ENCODE assay signal across 12 mouse cellular contexts in genomic region chr2:19910781-19911175, GRCm38 (mm10). TPM values are rescaled to one million over a fixed set of nuclear protein-coding genes. Genes with fewer than 3 reads are reported as not detected.
DNase-seq lines count a peak whose midpoint lies in the region; ATAC-seq lines count a peak whose summit lies in the region.
"Had no signal": no experiment of that assay in that cellular context is flagged by ENCODE, and none has a peak within 500 bp of the region (broad histone marks: within the 10 kb centered on the region; RNA-seq: fewer than 3 reads in every experiment).

No protein-coding gene starts in this region.

- peaks cover 22% of the 10 kb centered on the region for H3K27me3 ChIP-seq in kidney, embryonic 14.5 days (ENCODE audit: control insufficient read depth, insufficient read depth, low read length)
- H3K27me3 ChIP-seq in hindbrain, embryonic 11.5 days (ENCODE audit: control insufficient read depth, insufficient read depth, low read length), result peaks cover 14% of the 10 kb centered on the region
- peaks cover 33% of the 10 kb centered on the region for H3K27me3 ChIP-seq in midbrain, embryonic 15.5 days (replicated peaks)

- H3K27ac ChIP-seq in kidney, embryonic 14.5 days (ENCODE audit: low read depth, low read length), result no peak overlapping the region
- no peak overlapping the region for H3K27ac ChIP-seq in hindbrain, embryonic 11.5 days (ENCODE audit: low read depth, low read length)
- no peak overlapping the region for H3K27ac ChIP-seq in midbrain, embryonic 15.5 days
- H3K27ac ChIP-seq: embryonic facial prominence, embryonic 13.5 days; liver, embryonic 14.5 days had no signal

- DNase-seq in kidney, postnatal 14 days, result no peak
- DNase-seq in embryo, embryonic 10.5 days (ENCODE audit: low spot score), result peak; percentile 7
- DNase-seq in hindbrain, embryonic 11.5 days (ENCODE audit: low spot score), result peak; percentile 11
- DNase-seq in adrenal gland, adult 8-10 months, result no peak
- DNase-seq in adrenal gland, postnatal 4 days (ENCODE audit: low spot score in 2 of 2), result no peak
- DNase-seq: gastrocnemius, postnatal 10 days; spleen, adult 18-20 months had no signal

- no peak for ATAC-seq in kidney, embryonic 14.5 days (ENCODE audit: low FRiP score, low TSS enrichment)
- ATAC-seq in hindbrain, embryonic 11.5 days (ENCODE audit: low FRiP score), result no peak
- ATAC-seq in midbrain, embryonic 15.5 days (replicated peaks), result no peak
- no peak for ATAC-seq in CD4-positive, CD25-positive, alpha-beta regulatory T cell, adult 4 months

- peak overlapping the region; percentile 6; the same call in 1 of the 2 replicates for H3K4me2 ChIP-seq in kidney, embryonic 14.5 days (replicated peaks; ENCODE audit: low read depth, low read length)
- no peak overlapping the region for H3K4me2 ChIP-seq in hindbrain, embryonic 11.5 days (replicated peaks; ENCODE audit: low read depth, low read length)
- H3K4me2 ChIP-seq in midbrain, embryonic 15.5 days, result peak overlapping the region; percentile 99

- peak overlapping the region; percentile 50 for H3K4me3 ChIP-seq in kidney, embryonic 14.5 days (ENCODE audit: low read length)
- no peak overlapping the region for H3K4me3 ChIP-seq in hindbrain, embryonic 11.5 days (ENCODE audit: low read depth, low read length)
- H3K4me3 ChIP-seq in midbrain, embryonic 15.5 days, result peak overlapping the region; percentile 12; the same call in 1 of the 2 replicates

- no peaks in the 10 kb centered on the region for H3K36me3 ChIP-seq in kidney, embryonic 14.5 days (ENCODE audit: control insufficient read depth, insufficient read depth, low read length)
- H3K36me3 ChIP-seq in hindbrain, embryonic 11.5 days (ENCODE audit: control insufficient read depth, insufficient read depth, low read length), result no peaks in the 10 kb centered on the region
- H3K36me3 ChIP-seq in midbrain, embryonic 15.5 days (replicated peaks), result no peaks in the 10 kb centered on the region
- H3K36me3 ChIP-seq: embryonic facial prominence, embryonic 13.5 days had no signal

- no peaks in the 10 kb centered on the region for H3K9me3 ChIP-seq in kidney, embryonic 14.5 days (ENCODE audit: control insufficient read depth, low read length)
- H3K9me3 ChIP-seq in hindbrain, embryonic 11.5 days (ENCODE audit: control insufficient read depth, low read length), result no peaks in the 10 kb centered on the region
- no peaks in the 10 kb centered on the region for H3K9me3 ChIP-seq in midbrain, embryonic 15.5 days
- H3K9me3 ChIP-seq: embryonic facial prominence, embryonic 13.5 days had no signal

- 4% methylated on average over 8 of the region's 8 CpGs for WGBS in kidney, embryonic 14.5 days
- 3% methylated on average over 8 of the region's 8 CpGs for WGBS in hindbrain, embryonic 11.5 days
- WGBS in midbrain, embryonic 15.5 days, result 4% methylated on average over 8 of the region's 8 CpGs

- peaks cover 3% of the 10 kb centered on the region; the same call in 1 of the 2 replicates for H3K4me1 ChIP-seq in kidney, embryonic 14.5 days (ENCODE audit: control insufficient read depth, insufficient read depth, low read length)
- H3K4me1 ChIP-seq in hindbrain, embryonic 11.5 days (replicated peaks; ENCODE audit: control insufficient read depth, insufficient read depth, low read length), result no peaks in the 10 kb centered on the region; the same call in 1 of the 2 replicates
- H3K4me1 ChIP-seq in midbrain, embryonic 15.5 days, result peaks cover 21% of the 10 kb centered on the region

- no peak overlapping the region for H3K9ac ChIP-seq in kidney, embryonic 14.5 days (ENCODE audit: low read depth, low read length)
- H3K9ac ChIP-seq in hindbrain, embryonic 11.5 days (ENCODE audit: low read depth, low read length), result no peak overlapping the region
- H3K9ac ChIP-seq in midbrain, embryonic 15.5 days, result no peak overlapping the region
- H3K9ac ChIP-seq: liver, embryonic 14.5 days had no signal

RNA-seq across cellular contexts. Expression of gene Etl4, which starts 1.2 kb away (rescaled TPM):
- 57.8 and 93.8 TPM in 2 replicates for polyA plus RNA-seq in kidney, embryonic 14.5 days (2014; fragmentation: Nextera tagmentation; extraction: Ambion mirVana)
- polyA plus RNA-seq in hindbrain, embryonic 11.5 days (2014; fragmentation: Nextera tagmentation; extraction: Ambion mirVana), result 14.9 and 26.2 TPM in 2 replicates
- polyA plus RNA-seq in midbrain, embryonic 15.5 days (2015; fragmentation: Nextera tagmentation; extraction: Ambion mirVana), result 3.1 and 3.5 TPM in 2 replicates
- polyA plus RNA-seq in CD4-positive, CD25-positive, alpha-beta regulatory T cell, adult 4 months (2017; shearing (Covaris generic)), result not detected
- 10 to 100 TPM; 26.0 to 37.9 (median 31.1) TPM for total RNA-seq in adrenal gland, adult 8-10 months (2022)
- total RNA-seq in adrenal gland, postnatal 4 days (2021), result 10 to 100 TPM; 68.7 to 98.4 TPM

Comparison
In these comparisons a context has a peak if more than half of its experiments do, and no peak if none do; other contexts are left out.
1. DNase-seq: peak in embryo, embryonic 10.5 days (single experiment) and hindbrain, embryonic 11.5 days (single experiment); none in kidney, postnatal 14 days (single experiment), adrenal gland, adult 8-10 months (single experiment) and adrenal gland, postnatal 4 days (0 of 2).